Mouse (Mus musculus): ENCODE data around the gene Sh2b1. TPM values are rescaled to one million over a fixed set of nuclear protein-coding genes. Genes with fewer than 3 reads are reported as not detected.

Gene Sh2b1
- polyA plus RNA-seq (2015; fragmentation: Nextera tagmentation; extraction: Ambion mirVana): 69.1 and 72.7 TPM in 2 replicates

GRCm38 (mm10) chr7:126474993-126475581 is at the start of gene Sh2b1:
Gene Sh2b1, minus strand, starts transcription at chr7:126475424.
- Histone ChIP-seq H3K4me1 (peaks cover 24% of the 10 kb centered on the region), H3K36me3 (peaks cover 23% of the 10 kb centered on the region), H3K27ac (replicated peaks) (peak within 1 kb of the TSS; percentile 96), H3K9me3 (no peaks in the 10 kb centered on the region), H3K4me3 (peak within 1 kb of the TSS; percentile 87), H3K9ac (replicated peaks) (peak within 1 kb of the TSS; percentile 90), H3K27me3 (no peaks in the 10 kb centered on the region), H3K4me2 (replicated peaks) (peak within 1 kb of the TSS; percentile 92)
- ATAC-seq (replicated peaks): peak; percentile 95
- under 1% methylated on average over 53 of the region's 53 CpGs for WGBS

- Histone ChIP-seq H3K36me3 (no peaks in the 10 kb centered on the region), H3K9me3 (no peaks in the 10 kb centered on the region), H3K27ac (replicated peaks) (no peak overlapping the region), H3K27me3 (no peaks in the 10 kb centered on the region), H3K4me1 (peaks cover 5% of the 10 kb centered on the region), H3K9ac (replicated peaks) (no peak overlapping the region), H3K4me3 (no peak overlapping the region), H3K4me2 (replicated peaks) (no peak overlapping the region)
- WGBS: 81% methylated on average over 3 of the region's 3 CpGs
- no peak for ATAC-seq (replicated peaks)
Observed at GRCm38 (mm10) chr7:126523316-126523715, 48.1 kb upstream of the Sh2b1 start.

GRCm38 (mm10) chr7:126519513-126519912 is 44.3 kb upstream of the Sh2b1 start:
- Histone ChIP-seq H3K4me3 (no peak overlapping the region), H3K9ac (replicated peaks) (no peak overlapping the region), H3K4me1 (no peaks in the 10 kb centered on the region), H3K9me3 (no peaks in the 10 kb centered on the region), H3K27ac (replicated peaks) (no peak overlapping the region), H3K36me3 (no peaks in the 10 kb centered on the region), H3K27me3 (no peaks in the 10 kb centered on the region), H3K4me2 (replicated peaks) (no peak overlapping the region)
- ATAC-seq (replicated peaks): no peak
- 72% methylated on average over 2 of the region's 2 CpGs for WGBS

- Histone ChIP-seq H3K4me1 (no peaks in the 10 kb centered on the region), H3K27me3 (no peaks in the 10 kb centered on the region), H3K27ac (replicated peaks) (no peak overlapping the region), H3K4me2 (replicated peaks) (no peak overlapping the region), H3K4me3 (no peak overlapping the region), H3K9me3 (no peaks in the 10 kb centered on the region), H3K9ac (replicated peaks) (no peak overlapping the region), H3K36me3 (no peaks in the 10 kb centered on the region)
- ATAC-seq (replicated peaks): no peak
- WGBS: 83% methylated on average over 5 of the region's 5 CpGs
Observed at GRCm38 (mm10) chr7:126518261-126518941, 43.2 kb upstream of the Sh2b1 start.

GRCm38 (mm10) chr7:126511287-126511686 is 36.1 kb upstream of the Sh2b1 start:
- no peak for ATAC-seq (replicated peaks)
- Histone ChIP-seq H3K9ac (replicated peaks) (no peak overlapping the region), H3K4me1 (no peaks in the 10 kb centered on the region), H3K9me3 (no peaks in the 10 kb centered on the region), H3K27me3 (no peaks in the 10 kb centered on the region), H3K36me3 (no peaks in the 10 kb centered on the region), H3K4me2 (replicated peaks) (no peak overlapping the region), H3K4me3 (no peak overlapping the region), H3K27ac (replicated peaks) (no peak overlapping the region)
- WGBS: 91% methylated on average over 3 of the region's 3 CpGs

- Histone ChIP-seq H3K36me3 (no peaks in the 10 kb centered on the region), H3K27ac (replicated peaks) (no peak overlapping the region), H3K4me3 (no peak overlapping the region), H3K4me2 (replicated peaks) (no peak overlapping the region), H3K9ac (replicated peaks) (no peak overlapping the region), H3K4me1 (peaks cover 6% of the 10 kb centered on the region), H3K9me3 (no peaks in the 10 kb centered on the region), H3K27me3 (no peaks in the 10 kb centered on the region)
- WGBS: 91% methylated on average over 8 of the region's 8 CpGs
- ATAC-seq (replicated peaks): no peak
Observed at GRCm38 (mm10) chr7:126507126-126507778, 32.0 kb upstream of the Sh2b1 start.

- Histone ChIP-seq H3K27me3 (no peaks in the 10 kb centered on the region), H3K36me3 (peaks cover 12% of the 10 kb centered on the region), H3K9me3 (no peaks in the 10 kb centered on the region), H3K27ac (replicated peaks) (no peak overlapping the region), H3K4me2 (replicated peaks) (no peak overlapping the region), H3K4me3 (no peak overlapping the region), H3K4me1 (peaks cover 22% of the 10 kb centered on the region), H3K9ac (replicated peaks) (no peak overlapping the region)
- WGBS: 68% methylated on average over 2 of the region's 2 CpGs
- no peak for ATAC-seq (replicated peaks)
Observed at GRCm38 (mm10) chr7:126504913-126505312, 29.7 kb upstream of the Sh2b1 start.

- H3K9me3 ChIP-seq: no peaks in the 10 kb centered on the region
- H3K27ac ChIP-seq (replicated peaks): peak within 1 kb of the TSS; percentile 98
- peaks cover 22% of the 10 kb centered on the region for H3K4me1 ChIP-seq
- peaks cover 28% of the 10 kb centered on the region for H3K36me3 ChIP-seq
- WGBS: 1% methylated on average over 61 of the region's 72 CpGs
- peak within 1 kb of the TSS; percentile 89 for H3K4me3 ChIP-seq
- ATAC-seq (replicated peaks): peak; percentile 86
- peak within 1 kb of the TSS; percentile 71 for H3K4me2 ChIP-seq (replicated peaks)
- H3K9ac ChIP-seq (replicated peaks): peak within 1 kb of the TSS; percentile 98
- H3K27me3 ChIP-seq: no peaks in the 10 kb centered on the region
Observed at GRCm38 (mm10) chr7:126503273-126503878, 28.2 kb upstream of the Sh2b1 start, which contains the start of gene Atxn2l. Gene Atxn2l, minus strand, starts transcription at chr7:126503437.

- Histone ChIP-seq H3K9me3 (no peaks in the 10 kb centered on the region), H3K9ac (replicated peaks) (peak overlapping the region; percentile 98), H3K27me3 (no peaks in the 10 kb centered on the region), H3K4me2 (replicated peaks) (peak overlapping the region; percentile 71), H3K36me3 (peaks cover 34% of the 10 kb centered on the region), H3K4me1 (peaks cover 22% of the 10 kb centered on the region), H3K27ac (replicated peaks) (peak overlapping the region; percentile 98), H3K4me3 (peak overlapping the region; percentile 89)
- WGBS: under 1% methylated on average over 40 of the region's 40 CpGs
- no peak; the same call in 1 of the 2 replicates for ATAC-seq (replicated peaks)
Observed at GRCm38 (mm10) chr7:126502751-126503150, 27.5 kb upstream of the Sh2b1 start.

GRCm38 (mm10) chr7:126502023-126502741 is 27.0 kb upstream of the Sh2b1 start:
- Histone ChIP-seq H3K4me2 (replicated peaks) (peak overlapping the region; percentile 71), H3K27me3 (no peaks in the 10 kb centered on the region), H3K27ac (replicated peaks) (peak overlapping the region; percentile 98), H3K4me3 (peak overlapping the region; percentile 89), H3K9me3 (no peaks in the 10 kb centered on the region), H3K9ac (replicated peaks) (peak overlapping the region; percentile 98), H3K4me1 (peaks cover 22% of the 10 kb centered on the region), H3K36me3 (peaks cover 40% of the 10 kb centered on the region)
- ATAC-seq (replicated peaks): peak; percentile 90
- under 1% methylated on average over 46 of the region's 57 CpGs for WGBS

- WGBS: 2% methylated on average over 9 of the region's 9 CpGs
Observed at GRCm38 (mm10) chr7:126501684-126502022, 26.4 kb upstream of the Sh2b1 start.

More at GRCm38 (mm10) chr7:126501684-126502022, 26.4 kb upstream of the Sh2b1 start:
- peak overlapping the region; percentile 98 for H3K9ac ChIP-seq (replicated peaks)
- H3K27me3 ChIP-seq: no peaks in the 10 kb centered on the region
- peaks cover 45% of the 10 kb centered on the region for H3K36me3 ChIP-seq
- peak overlapping the region; percentile 71 for H3K4me2 ChIP-seq (replicated peaks)
- H3K9me3 ChIP-seq: no peaks in the 10 kb centered on the region
- peak; percentile 0; the same call in 1 of the 2 replicates for ATAC-seq (replicated peaks)
- H3K4me1 ChIP-seq: peaks cover 22% of the 10 kb centered on the region
- H3K27ac ChIP-seq (replicated peaks): peak overlapping the region; percentile 98
- peak overlapping the region; percentile 89 for H3K4me3 ChIP-seq

All from forebrain, embryonic 15.5 days (tissue).